Mouse (Mus musculus) megakaryocyte, embryonic 14.5 days (primary cell): ENCODE data around the gene Sntb2. TPM values are rescaled to one million over a fixed set of nuclear protein-coding genes. Genes with fewer than 3 reads are reported as not detected.

Experiments
- H3K27me3 ChIP-seq: replicated peaks from 2 replicates; pipeline ENCODE3; 2012; ENCODE audit warnings: inconsistent platforms
- H3K36me3 ChIP-seq: replicated peaks from 2 replicates; pipeline ENCODE3; 2012; ENCODE audit warnings: low read length, inconsistent platforms, mixed read lengths
- H3K4me1 ChIP-seq: 2 replicates; pipeline ENCODE4 v1.6.1; 2012; ENCODE audit warnings: inconsistent platforms
- H3K4me3 ChIP-seq: replicated peaks from 2 replicates; pipeline ENCODE3; 2012; ENCODE audit warnings: moderate library complexity, mild to moderate bottlenecking, inconsistent platforms
- H3K9me3 ChIP-seq: 2 replicates; pipeline ENCODE4 v1.6.1; 2012; ENCODE audit warnings: inconsistent platforms
- FLI1 ChIP-seq: IDR thresholded peaks from 2 replicates; pipeline ENCODE4 v1.6.1; 2012; ENCODE audit warnings: low read length, inconsistent platforms, mixed read lengths
- GATA1 ChIP-seq: IDR thresholded peaks from 3 replicates; pipeline ENCODE4 v1.6.1; 2012; ENCODE audit warnings: mixed read lengths, low read length, inconsistent platforms, borderline replicate concordance
- polyA plus RNA-seq: library from polyadenylated mRNA; stranded (reverse); fragments of >175 nt; gene quantifications from 2 replicates; pipeline ENCODE4 v1.2.3, GENCODE M21; 2012; ENCODE audit warnings: low replicate concordance; ENCODE audit not compliant: insufficient read depth

Gene Sntb2
- polyA plus RNA-seq, 1 experiment: 0.63 TPM

- H3K36me3 ChIP-seq: no peaks in the 10 kb centered on the region
- no peak for TF ChIP-seq FLI1
- TF ChIP-seq GATA1: no peak
- no peaks in the 10 kb centered on the region for H3K9me3 ChIP-seq
- H3K4me1 ChIP-seq: peaks cover 28% of the 10 kb centered on the region
- no peak overlapping the region for H3K4me3 ChIP-seq
- peaks cover 44% of the 10 kb centered on the region for H3K27me3 ChIP-seq
Observed at GRCm38 (mm10) chr8:106941806-106942205, 6.3 kb downstream of the Sntb2 start.

- TF ChIP-seq FLI1 (no peak), GATA1 (no peak)
- peaks cover 25% of the 10 kb centered on the region for H3K27me3 ChIP-seq
- H3K4me3 ChIP-seq: no peak overlapping the region
- H3K9me3 ChIP-seq: no peaks in the 10 kb centered on the region
- H3K36me3 ChIP-seq: no peaks in the 10 kb centered on the region
- H3K4me1 ChIP-seq: peaks cover 28% of the 10 kb centered on the region
Observed at GRCm38 (mm10) chr8:106943874-106944418, 8.4 kb downstream of the Sntb2 start.

- peaks cover 27% of the 10 kb centered on the region for H3K4me1 ChIP-seq
- H3K36me3 ChIP-seq: no peaks in the 10 kb centered on the region
- H3K27me3 ChIP-seq: peaks cover 20% of the 10 kb centered on the region
- TF ChIP-seq FLI1: no peak
- TF ChIP-seq GATA1: no peak
- H3K9me3 ChIP-seq: no peaks in the 10 kb centered on the region
- no peak overlapping the region for H3K4me3 ChIP-seq
Observed at GRCm38 (mm10) chr8:106944756-106945155, 9.2 kb downstream of the Sntb2 start.

- Histone ChIP-seq H3K4me3 (no peak overlapping the region), H3K27me3 (peaks cover 7% of the 10 kb centered on the region), H3K9me3 (no peaks in the 10 kb centered on the region), H3K4me1 (peaks cover 39% of the 10 kb centered on the region), H3K36me3 (no peaks in the 10 kb centered on the region)
- TF ChIP-seq FLI1 (no peak), GATA1 (no peak)
Observed at GRCm38 (mm10) chr8:106948678-106949243, 13.2 kb downstream of the Sntb2 start.

- no peaks in the 10 kb centered on the region for H3K36me3 ChIP-seq
Observed at GRCm38 (mm10) chr8:106951707-106952106, 16.2 kb downstream of the Sntb2 start.

GRCm38 (mm10) chr8:106953571-106953970 is 18.0 kb downstream of the Sntb2 start:
- TF ChIP-seq FLI1 (no peak), GATA1 (no peak)
- Histone ChIP-seq H3K27me3 (peaks cover 2% of the 10 kb centered on the region), H3K4me1 (peaks cover 34% of the 10 kb centered on the region), H3K9me3 (no peaks in the 10 kb centered on the region), H3K4me3 (no peak overlapping the region), H3K36me3 (no peaks in the 10 kb centered on the region)

More at GRCm38 (mm10) chr8:106951707-106952106, 16.2 kb downstream of the Sntb2 start:
- TF ChIP-seq FLI1 (no peak), GATA1 (no peak)
- H3K4me1 ChIP-seq: peaks cover 37% of the 10 kb centered on the region
- no peak overlapping the region for H3K4me3 ChIP-seq
- H3K9me3 ChIP-seq: no peaks in the 10 kb centered on the region
- H3K27me3 ChIP-seq: no peaks in the 10 kb centered on the region

- H3K36me3 ChIP-seq: no peaks in the 10 kb centered on the region
- TF ChIP-seq FLI1 (no peak), GATA1 (no peak)
- H3K4me1 ChIP-seq: peaks cover 25% of the 10 kb centered on the region
- H3K4me3 ChIP-seq: no peak overlapping the region
- peaks cover 2% of the 10 kb centered on the region for H3K27me3 ChIP-seq
- no peaks in the 10 kb centered on the region for H3K9me3 ChIP-seq
Observed at GRCm38 (mm10) chr8:106957086-106957485, 21.5 kb downstream of the Sntb2 start.

GRCm38 (mm10) chr8:106958212-106958611 is 22.7 kb downstream of the Sntb2 start:
- Histone ChIP-seq H3K4me3 (no peak overlapping the region), H3K4me1 (peaks cover 16% of the 10 kb centered on the region), H3K36me3 (no peaks in the 10 kb centered on the region), H3K9me3 (no peaks in the 10 kb centered on the region), H3K27me3 (peaks cover 2% of the 10 kb centered on the region)
- TF ChIP-seq FLI1 (no peak), GATA1 (no peak)

GRCm38 (mm10) chr8:106959626-106960025 is 24.1 kb downstream of the Sntb2 start:
- H3K4me3 ChIP-seq: no peak overlapping the region
- H3K9me3 ChIP-seq: no peaks in the 10 kb centered on the region
- H3K36me3 ChIP-seq: no peaks in the 10 kb centered on the region
- TF ChIP-seq GATA1: no peak
- no peak for TF ChIP-seq FLI1
- H3K27me3 ChIP-seq: peaks cover 2% of the 10 kb centered on the region
- peaks cover 6% of the 10 kb centered on the region; the same call in 1 of the 2 replicates for H3K4me1 ChIP-seq

GRCm38 (mm10) chr8:106962322-106962721 is 26.8 kb downstream of the Sntb2 start:
- H3K27me3 ChIP-seq: no peaks in the 10 kb centered on the region
- TF ChIP-seq GATA1: no peak
- TF ChIP-seq FLI1: no peak
- peaks cover 6% of the 10 kb centered on the region for H3K4me1 ChIP-seq
- H3K4me3 ChIP-seq: no peak overlapping the region
- H3K9me3 ChIP-seq: no peaks in the 10 kb centered on the region
- no peaks in the 10 kb centered on the region for H3K36me3 ChIP-seq

- Histone ChIP-seq H3K4me3 (no peak overlapping the region), H3K27me3 (no peaks in the 10 kb centered on the region), H3K36me3 (no peaks in the 10 kb centered on the region), H3K9me3 (no peaks in the 10 kb centered on the region), H3K4me1 (peaks cover 6% of the 10 kb centered on the region)
- TF ChIP-seq GATA1 (no peak), FLI1 (no peak)
Observed at GRCm38 (mm10) chr8:106963365-106963764, 27.8 kb downstream of the Sntb2 start.
